Mouse (Mus musculus) cortical plate, adult 2 months (tissue): ENCODE results near the gene Scgb2b24. TPM values are rescaled to one million over a fixed set of nuclear protein-coding genes. Genes with fewer than 3 reads are reported as not detected.

Source experiments
- H3K27ac ChIP-seq: fragments of 200-500 bp; 2 replicates; pipeline ENCODE4 v1.5.1; 2012; ENCODE audit warnings: low read length, control low read depth, inconsistent platforms; ENCODE audit not compliant: insufficient read depth
- H3K4me1 ChIP-seq: fragments of 200-500 bp; 2 replicates; pipeline ENCODE4 v1.6.1; 2011; ENCODE audit warnings: low read length; ENCODE audit not compliant: control insufficient read depth, insufficient read depth
- H3K4me3 ChIP-seq: fragments of 200-500 bp; 2 replicates; pipeline ENCODE4 v1.5.1; 2011; ENCODE audit warnings: mild to moderate bottlenecking, low read length, control low read depth; ENCODE audit not compliant: insufficient read depth
- CTCF ChIP-seq: fragments of 200-500 bp; IDR thresholded peaks from 2 replicates; pipeline ENCODE4 v1.5.1; 2011; ENCODE audit warnings: mild to moderate bottlenecking, control low read depth, low read length; ENCODE audit not compliant: insufficient read depth; ENCODE audit errors: extremely low read depth
- POLR2A ChIP-seq: fragments of 200-500 bp; IDR thresholded peaks from 2 replicates; pipeline ENCODE4 v1.6.1; 2011; ENCODE audit warnings: mild to moderate bottlenecking, low read length, control low read depth; ENCODE audit not compliant: insufficient read depth; ENCODE audit errors: extremely low read depth
- polyA plus RNA-seq: library from polyadenylated mRNA; depleted of rRNA; stranded (reverse); fragments of >200 nt; gene quantifications from 2 replicates; pipeline ENCODE4 v1.2.3, GENCODE M21; 2012; rRNA removed

Gene Scgb2b24
- not detected in 2 replicates for polyA plus RNA-seq

DNA sequence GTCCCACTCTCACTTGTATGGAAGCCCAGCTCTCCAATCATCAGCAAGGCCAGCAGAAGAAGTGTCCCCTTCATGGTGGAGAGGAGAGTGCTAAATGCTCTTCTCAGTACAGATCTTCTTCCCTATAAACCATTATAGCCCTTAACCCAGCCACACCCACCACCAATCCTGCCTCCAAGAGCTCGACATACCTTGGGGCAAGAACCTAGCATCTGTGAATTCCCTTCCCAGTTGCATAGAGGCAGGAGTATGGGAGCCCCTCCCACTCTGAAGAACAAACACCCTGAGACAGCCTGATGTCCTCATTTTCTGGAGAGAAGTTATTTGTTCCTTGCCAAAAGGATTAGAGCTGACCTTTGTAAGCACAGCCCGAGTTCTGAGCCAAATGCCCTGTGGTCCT lies at the start of gene Scgb2b24:
Gene Scgb2b24 (minus strand): TSS at position 101 of the 400 bp plus-strand sequence.
- no peaks in the 10 kb centered on the region for H3K4me1 ChIP-seq
- TF ChIP-seq POLR2A (no peak), CTCF (no peak)
- no peak within 1 kb of the TSS for H3K4me3 ChIP-seq
- no peak within 1 kb of the TSS for H3K27ac ChIP-seq

DNA sequence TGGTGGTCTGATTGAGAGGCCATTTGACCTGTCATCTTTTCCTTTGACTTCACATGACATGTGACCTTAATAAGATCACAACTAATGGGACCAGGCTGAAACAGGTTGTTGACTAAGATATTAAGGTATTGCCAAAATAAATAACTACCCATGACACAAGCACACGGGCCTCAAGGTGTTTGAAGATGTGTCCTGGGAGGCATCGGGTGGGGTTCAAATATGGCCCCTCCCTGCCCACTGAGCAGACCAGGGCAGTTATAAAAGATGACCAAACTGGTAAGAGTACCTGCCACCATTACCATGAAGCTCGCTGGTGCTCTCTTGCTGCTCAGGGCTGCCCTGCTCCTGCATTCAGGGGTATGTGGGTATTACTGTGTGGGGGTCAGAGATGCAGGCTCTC lies 4.4 kb upstream of the Scgb2b24 start, which contains the start of gene Scgb1b24:
Gene Scgb1b24 (plus strand): TSS at position 301 of the 400 bp plus-strand sequence.
- TF ChIP-seq POLR2A: no peak
- TF ChIP-seq CTCF: no peak
- Histone ChIP-seq H3K4me3 (no peak within 1 kb of the TSS), H3K4me1 (no peaks in the 10 kb centered on the region), H3K27ac (no peak within 1 kb of the TSS)

DNA sequence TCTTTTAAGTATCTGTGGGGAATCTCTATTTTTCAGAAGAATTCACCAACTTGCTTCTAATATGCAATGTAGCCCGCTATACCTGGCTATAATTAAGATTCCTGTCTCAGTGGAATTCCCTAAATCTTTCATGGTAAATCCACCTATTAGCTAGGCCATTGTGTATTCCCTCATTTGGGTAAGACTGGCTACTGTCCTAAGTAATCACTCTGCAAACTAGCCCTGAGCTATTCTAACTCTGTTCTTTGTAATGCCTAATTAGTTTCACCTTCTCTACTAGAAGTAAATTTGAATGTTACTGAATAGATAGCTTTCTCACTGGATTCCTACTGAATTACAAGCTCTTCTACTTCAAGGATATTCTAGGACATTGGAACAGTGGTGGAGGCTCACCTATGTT lies 49.2 kb downstream of the Scgb2b24 start:
- no peak overlapping the region for H3K27ac ChIP-seq
- TF ChIP-seq CTCF (no peak), POLR2A (no peak)

More for the DNA sequence above, 49.2 kb downstream of the Scgb2b24 start:
- H3K4me3 ChIP-seq: no peak overlapping the region
- no peaks in the 10 kb centered on the region for H3K4me1 ChIP-seq

Other genes with a start within 250 kb of the Scgb2b24 start
- not detected in 2 replicates for gene Scgb2b21, start 218.9 kb downstream of the Scgb2b24 start, polyA plus RNA-seq
- gene Scgb1b24, start 4.5 kb upstream of the Scgb2b24 start, polyA plus RNA-seq: not detected in 2 replicates
- not detected in 2 replicates for gene Scgb2b26, start 205.7 kb upstream of the Scgb2b24 start, polyA plus RNA-seq